Mouse (Mus musculus): ENCODE measurements at regions not wholly inside any gene's neighbourhood (a gene's known extent, or its start where the extent isn't known, plus 50 kb on each side); places are given as distances from the start of the nearest gene placed in this dataset.

DNA sequence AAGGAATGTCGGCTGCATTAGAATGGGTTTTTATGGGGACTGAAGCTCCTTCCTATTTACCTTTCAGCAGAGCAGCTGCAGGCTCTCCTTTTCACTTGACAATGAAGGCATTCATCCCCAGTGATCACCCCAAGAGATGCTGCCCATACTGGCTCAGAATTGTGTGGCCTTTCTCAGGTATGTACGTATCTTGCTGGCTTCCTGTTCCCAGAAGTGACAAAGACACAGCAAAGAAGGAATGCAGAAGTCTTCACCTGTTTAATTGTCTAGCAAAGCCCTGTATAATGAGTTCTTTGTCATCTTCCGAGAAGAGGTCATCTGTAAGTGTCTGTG is 185.8 kb upstream of the Mpdz start:
- H3K9me3 ChIP-seq (replicated peaks; ENCODE audit: control insufficient read depth, low read length): no peaks in the 10 kb centered on the region
- WGBS (ENCODE audit: insufficient replicate concordance): 82% methylated on average over 3 of the region's 3 CpGs
- no peak overlapping the region for H3K4me2 ChIP-seq
- H3K27me3 ChIP-seq (ENCODE audit: control insufficient read depth, insufficient read depth, low read length): no peaks in the 10 kb centered on the region
- no peak overlapping the region for H3K4me3 ChIP-seq (ENCODE audit: low read depth, low read length)
- no peaks in the 10 kb centered on the region for H3K36me3 ChIP-seq (ENCODE audit: control insufficient read depth, insufficient read depth, low read length)
- no peak for ATAC-seq (replicated peaks; ENCODE audit: insufficient number of reproducible peaks, low FRiP score, low TSS enrichment)
- H3K4me1 ChIP-seq (ENCODE audit: control insufficient read depth, insufficient read depth, low read length): no peaks in the 10 kb centered on the region
- H3K9ac ChIP-seq (ENCODE audit: low read depth, low read length): no peak overlapping the region
- no peak overlapping the region for H3K27ac ChIP-seq (ENCODE audit: low read depth, low read length)

DNA sequence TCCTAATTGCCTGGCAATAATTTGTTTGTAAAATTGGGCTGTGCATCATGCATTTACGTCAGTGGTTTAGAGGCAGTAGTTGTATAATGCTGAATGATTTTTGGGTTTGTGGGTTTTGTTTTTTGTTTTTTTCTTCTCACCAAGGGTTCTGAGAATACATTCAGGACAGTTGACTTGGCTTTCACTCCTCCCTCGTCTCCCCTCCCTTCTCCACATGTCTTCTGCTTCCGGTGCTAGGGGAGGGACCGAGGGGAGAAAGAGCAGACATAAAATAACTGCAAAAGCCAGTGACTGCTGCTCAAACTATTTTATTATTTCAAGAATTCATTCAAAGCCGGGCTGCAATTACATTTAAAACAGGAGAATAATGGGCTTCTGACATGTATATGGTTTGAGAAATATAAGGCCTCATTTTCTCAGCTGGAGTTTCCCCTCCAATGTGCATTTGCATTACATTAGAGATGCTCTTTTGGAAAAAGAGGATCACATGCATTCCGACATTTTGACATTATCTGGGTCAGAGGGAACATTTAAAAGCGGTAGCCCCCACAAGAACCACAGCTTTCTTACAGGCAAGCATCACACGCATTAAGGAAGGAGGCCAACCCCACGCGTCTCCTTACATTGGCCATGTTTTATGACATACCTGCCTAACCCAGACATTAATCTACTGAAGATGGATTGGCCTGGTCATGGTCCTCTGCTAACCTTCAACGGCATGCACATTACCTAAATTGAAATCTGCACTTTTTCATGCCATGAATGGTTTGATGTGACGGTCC is 185.3 kb upstream of the Mpdz start:
- Histone ChIP-seq H3K27ac (ENCODE audit: low read depth, low read length) (no peak overlapping the region), H3K9ac (ENCODE audit: low read depth, low read length) (no peak overlapping the region), H3K4me1 (ENCODE audit: control insufficient read depth, insufficient read depth, low read length) (no peaks in the 10 kb centered on the region), H3K36me3 (ENCODE audit: control insufficient read depth, insufficient read depth, low read length) (no peaks in the 10 kb centered on the region), H3K9me3 (replicated peaks; ENCODE audit: control insufficient read depth, low read length) (no peaks in the 10 kb centered on the region), H3K4me2 (no peak overlapping the region), H3K4me3 (ENCODE audit: low read depth, low read length) (no peak overlapping the region), H3K27me3 (ENCODE audit: control insufficient read depth, insufficient read depth, low read length) (no peaks in the 10 kb centered on the region)
- 74% methylated on average over 12 of the region's 12 CpGs for WGBS (ENCODE audit: insufficient replicate concordance)
- no peak for ATAC-seq (replicated peaks; ENCODE audit: insufficient number of reproducible peaks, low FRiP score, low TSS enrichment)

DNA sequence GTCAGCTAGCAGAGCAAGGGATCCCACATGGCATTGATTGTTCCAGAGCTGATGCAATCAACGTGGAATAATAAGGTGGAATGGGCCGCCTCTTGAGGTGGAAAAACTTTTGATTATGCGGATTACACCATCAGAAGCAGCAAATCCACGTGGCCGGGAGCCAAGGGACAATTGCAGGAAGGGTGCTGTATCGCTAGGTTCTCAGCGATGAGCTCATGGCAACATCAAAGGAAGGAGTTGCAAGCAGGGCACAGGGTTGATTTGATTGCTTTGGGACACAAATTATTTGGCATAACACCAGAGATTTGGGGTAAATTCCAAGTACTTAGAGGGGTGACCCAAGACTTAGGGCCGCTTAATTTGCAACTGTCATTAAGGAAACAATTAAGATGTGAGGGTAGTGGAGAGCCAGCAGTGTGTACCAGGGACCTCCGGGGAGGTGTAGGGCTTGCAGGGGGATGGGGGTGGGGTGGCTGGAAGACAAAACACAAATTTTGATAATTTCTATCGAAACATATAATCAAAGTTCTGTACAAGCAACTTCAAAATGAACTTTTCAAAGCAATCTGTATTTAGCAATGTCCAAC is 182.8 kb upstream of the Mpdz start:
- H3K4me3 ChIP-seq (ENCODE audit: low read depth, low read length): no peak overlapping the region
- WGBS (ENCODE audit: insufficient replicate concordance): 45% methylated on average over 10 of the region's 10 CpGs
- H3K9ac ChIP-seq (ENCODE audit: low read depth, low read length): no peak overlapping the region
- no peak overlapping the region for H3K4me2 ChIP-seq
- H3K4me1 ChIP-seq (ENCODE audit: control insufficient read depth, insufficient read depth, low read length): no peaks in the 10 kb centered on the region
- no peaks in the 10 kb centered on the region for H3K36me3 ChIP-seq (ENCODE audit: control insufficient read depth, insufficient read depth, low read length)
- no peak for ATAC-seq (replicated peaks; ENCODE audit: insufficient number of reproducible peaks, low FRiP score, low TSS enrichment)
- H3K27me3 ChIP-seq (ENCODE audit: control insufficient read depth, insufficient read depth, low read length): no peaks in the 10 kb centered on the region
- no peak overlapping the region for H3K27ac ChIP-seq (ENCODE audit: low read depth, low read length)
- no peaks in the 10 kb centered on the region for H3K9me3 ChIP-seq (replicated peaks; ENCODE audit: control insufficient read depth, low read length)

DNA sequence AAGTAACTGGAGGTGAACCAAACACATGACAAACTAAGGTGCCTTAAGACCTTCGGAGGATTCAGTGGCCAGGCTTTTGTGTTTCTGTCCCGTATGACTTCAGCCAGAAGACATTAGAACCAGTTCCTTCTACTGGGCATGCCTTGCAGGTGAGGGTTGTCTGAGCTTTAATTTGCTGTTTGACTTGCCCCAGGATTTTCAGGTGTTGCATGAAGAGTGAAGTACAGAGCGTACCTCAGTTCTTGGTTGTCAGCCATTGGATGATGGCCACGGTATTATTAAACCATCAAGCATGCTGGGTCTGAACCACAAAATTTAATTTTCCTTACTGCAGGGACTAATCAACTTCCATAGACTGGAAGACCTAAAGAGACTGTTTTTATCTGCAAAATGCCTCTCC is 181.5 kb upstream of the Mpdz start:
- no peaks in the 10 kb centered on the region for H3K4me1 ChIP-seq (ENCODE audit: control insufficient read depth, insufficient read depth, low read length)
- no peak overlapping the region for H3K4me3 ChIP-seq (ENCODE audit: low read depth, low read length)
- ATAC-seq (replicated peaks; ENCODE audit: insufficient number of reproducible peaks, low FRiP score, low TSS enrichment): no peak
- no peaks in the 10 kb centered on the region for H3K36me3 ChIP-seq (ENCODE audit: control insufficient read depth, insufficient read depth, low read length)
- no peak overlapping the region for H3K9ac ChIP-seq (ENCODE audit: low read depth, low read length)
- H3K27me3 ChIP-seq (ENCODE audit: control insufficient read depth, insufficient read depth, low read length): no peaks in the 10 kb centered on the region
- no peak overlapping the region for H3K4me2 ChIP-seq
- no peaks in the 10 kb centered on the region for H3K9me3 ChIP-seq (replicated peaks; ENCODE audit: control insufficient read depth, low read length)
- no peak overlapping the region for H3K27ac ChIP-seq (ENCODE audit: low read depth, low read length)
- WGBS (ENCODE audit: insufficient replicate concordance): 88% methylated on average over 4 of the region's 4 CpGs

DNA sequence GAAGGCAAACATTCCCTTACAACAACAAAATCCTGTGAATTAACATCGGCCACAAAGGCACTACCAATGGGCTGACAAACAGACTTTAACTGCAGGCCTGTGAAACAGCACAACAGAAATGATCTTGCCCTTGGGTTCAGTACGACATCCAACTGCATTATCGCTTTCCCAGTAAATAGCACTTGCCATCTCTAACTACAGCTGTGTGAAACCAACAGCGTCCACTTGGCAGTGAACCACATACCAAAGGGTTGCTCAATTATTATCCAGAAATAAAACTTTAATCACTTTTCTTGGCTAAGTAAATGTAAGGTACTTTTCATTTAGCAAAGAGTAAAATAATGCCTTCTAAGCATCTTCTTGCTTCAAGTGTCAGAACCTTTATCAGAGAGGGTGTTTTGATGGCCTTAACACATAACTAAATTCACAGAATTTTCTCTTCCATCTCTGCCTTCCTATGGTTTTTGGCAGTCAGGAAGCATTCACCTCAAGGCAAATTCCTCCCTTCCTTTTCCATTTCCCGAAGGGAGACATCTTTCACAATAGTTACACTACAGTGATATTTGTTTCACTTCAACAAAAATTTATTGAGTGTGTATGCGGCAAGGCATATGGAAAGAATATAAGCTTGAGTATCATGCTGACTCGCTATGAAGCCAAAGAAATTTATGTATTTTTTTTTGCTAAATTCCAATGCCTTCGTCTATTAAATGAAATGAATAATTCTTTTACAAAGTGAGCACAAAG is 178.9 kb upstream of the Mpdz start:
- Histone ChIP-seq H3K27me3 (ENCODE audit: control insufficient read depth, insufficient read depth, low read length) (no peaks in the 10 kb centered on the region), H3K4me1 (ENCODE audit: control insufficient read depth, insufficient read depth, low read length) (no peaks in the 10 kb centered on the region), H3K4me3 (ENCODE audit: low read depth, low read length) (no peak overlapping the region), H3K9ac (ENCODE audit: low read depth, low read length) (no peak overlapping the region), H3K27ac (ENCODE audit: low read depth, low read length) (no peak overlapping the region), H3K9me3 (replicated peaks; ENCODE audit: control insufficient read depth, low read length) (no peaks in the 10 kb centered on the region), H3K36me3 (ENCODE audit: control insufficient read depth, insufficient read depth, low read length) (no peaks in the 10 kb centered on the region), H3K4me2 (no peak overlapping the region)
- 88% methylated on average over 8 of the region's 8 CpGs for WGBS (ENCODE audit: insufficient replicate concordance)
- no peak for ATAC-seq (replicated peaks; ENCODE audit: insufficient number of reproducible peaks, low FRiP score, low TSS enrichment)

DNA sequence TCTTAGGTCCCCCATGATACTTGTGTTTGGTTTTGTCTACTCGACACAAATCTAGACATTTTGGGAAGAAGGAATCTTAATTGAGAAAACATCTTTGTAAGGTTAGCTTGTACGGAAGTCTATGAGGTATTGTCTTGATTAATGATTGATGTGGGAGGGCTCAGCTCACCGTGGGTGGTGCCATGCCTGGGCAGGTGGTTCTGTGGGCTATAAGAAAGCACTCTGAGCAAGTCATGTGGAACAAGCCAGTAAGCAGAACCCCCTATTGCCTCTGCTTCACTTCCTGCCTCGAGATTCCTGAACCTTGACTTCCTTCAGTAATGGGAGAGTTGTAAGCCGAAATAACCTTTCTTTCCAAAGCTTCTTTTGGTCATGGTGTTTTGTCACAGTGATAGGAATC is 174.6 kb upstream of the Mpdz start:
- no peak overlapping the region for H3K4me2 ChIP-seq
- no peaks in the 10 kb centered on the region for H3K36me3 ChIP-seq (ENCODE audit: control insufficient read depth, insufficient read depth, low read length)
- no peak overlapping the region for H3K27ac ChIP-seq (ENCODE audit: low read depth, low read length)
- no peaks in the 10 kb centered on the region for H3K9me3 ChIP-seq (replicated peaks; ENCODE audit: control insufficient read depth, low read length)
- H3K4me1 ChIP-seq (ENCODE audit: control insufficient read depth, insufficient read depth, low read length): no peaks in the 10 kb centered on the region
- H3K9ac ChIP-seq (ENCODE audit: low read depth, low read length): no peak overlapping the region
- no peak overlapping the region for H3K4me3 ChIP-seq (ENCODE audit: low read depth, low read length)
- ATAC-seq (replicated peaks; ENCODE audit: insufficient number of reproducible peaks, low FRiP score, low TSS enrichment): no peak
- WGBS (ENCODE audit: insufficient replicate concordance): 69% methylated on average over 5 of the region's 5 CpGs
- H3K27me3 ChIP-seq (ENCODE audit: control insufficient read depth, insufficient read depth, low read length): no peaks in the 10 kb centered on the region

DNA sequence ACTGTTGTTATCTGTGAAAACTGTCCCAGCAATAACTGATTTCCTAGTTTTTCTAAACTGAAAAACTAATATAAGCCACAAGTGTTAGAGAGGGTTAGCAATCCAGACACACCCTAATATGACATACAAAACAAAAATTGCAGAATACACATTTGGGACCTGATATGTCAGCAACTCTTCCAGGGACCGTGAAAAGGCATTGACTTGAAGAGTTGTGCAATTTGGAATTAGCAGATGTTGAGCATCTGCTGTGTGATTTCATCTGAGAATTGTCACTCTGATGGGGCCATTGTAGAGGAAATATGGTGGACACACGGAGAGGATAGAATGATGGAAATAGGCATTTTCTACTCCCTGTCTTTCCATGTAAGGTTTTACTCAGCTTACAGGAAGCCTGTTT is 168.6 kb upstream of the Mpdz start:
- Histone ChIP-seq H3K4me3 (ENCODE audit: low read depth, low read length) (no peak overlapping the region), H3K36me3 (ENCODE audit: control insufficient read depth, insufficient read depth, low read length) (no peaks in the 10 kb centered on the region), H3K9me3 (replicated peaks; ENCODE audit: control insufficient read depth, low read length) (no peaks in the 10 kb centered on the region), H3K4me1 (ENCODE audit: control insufficient read depth, insufficient read depth, low read length) (no peaks in the 10 kb centered on the region), H3K27ac (ENCODE audit: low read depth, low read length) (no peak overlapping the region), H3K27me3 (ENCODE audit: control insufficient read depth, insufficient read depth, low read length) (no peaks in the 10 kb centered on the region), H3K4me2 (no peak overlapping the region), H3K9ac (ENCODE audit: low read depth, low read length) (no peak overlapping the region)
- ATAC-seq (replicated peaks; ENCODE audit: insufficient number of reproducible peaks, low FRiP score, low TSS enrichment): no peak
- WGBS (ENCODE audit: insufficient replicate concordance): 80% methylated on average over 2 of the region's 2 CpGs

DNA sequence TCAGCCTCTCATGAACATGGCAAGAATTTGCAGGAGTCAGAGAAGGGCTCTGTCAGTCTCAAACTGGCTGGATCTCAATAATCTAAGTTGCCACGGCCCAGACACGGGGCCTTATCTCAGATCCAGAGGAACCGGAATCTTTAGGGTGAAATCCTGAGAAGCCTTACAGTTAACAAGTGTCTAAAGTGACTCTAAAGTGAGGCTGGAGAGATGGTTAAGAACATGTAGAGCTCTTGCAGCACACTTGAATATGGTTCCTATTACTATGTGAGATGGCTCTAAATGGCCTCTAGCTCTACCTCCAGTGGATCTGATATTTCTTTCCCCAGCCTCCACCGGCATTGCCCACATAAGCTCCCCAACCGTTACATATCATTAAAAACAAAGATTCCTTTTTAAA is 157.8 kb upstream of the Mpdz start:
- Histone ChIP-seq H3K4me1 (ENCODE audit: control insufficient read depth, insufficient read depth, low read length) (no peaks in the 10 kb centered on the region), H3K9ac (ENCODE audit: low read depth, low read length) (no peak overlapping the region), H3K36me3 (ENCODE audit: control insufficient read depth, insufficient read depth, low read length) (no peaks in the 10 kb centered on the region), H3K9me3 (replicated peaks; ENCODE audit: control insufficient read depth, low read length) (no peaks in the 10 kb centered on the region), H3K4me2 (no peak overlapping the region), H3K27me3 (ENCODE audit: control insufficient read depth, insufficient read depth, low read length) (no peaks in the 10 kb centered on the region), H3K27ac (ENCODE audit: low read depth, low read length) (no peak overlapping the region), H3K4me3 (ENCODE audit: low read depth, low read length) (no peak overlapping the region)
- 55% methylated on average over 5 of the region's 5 CpGs for WGBS (ENCODE audit: insufficient replicate concordance)
- no peak for ATAC-seq (replicated peaks; ENCODE audit: insufficient number of reproducible peaks, low FRiP score, low TSS enrichment)
